Mouse (Mus musculus): ENCODE measurements around the gene Gm21834. TPM values are rescaled to one million over a fixed set of nuclear protein-coding genes. Genes with fewer than 3 reads are reported as not detected.

The Gm21834 gene
- not detected in 2 replicates for polyA plus RNA-seq (2015; fragmentation: Nextera tagmentation; extraction: Ambion mirVana)

DNA sequence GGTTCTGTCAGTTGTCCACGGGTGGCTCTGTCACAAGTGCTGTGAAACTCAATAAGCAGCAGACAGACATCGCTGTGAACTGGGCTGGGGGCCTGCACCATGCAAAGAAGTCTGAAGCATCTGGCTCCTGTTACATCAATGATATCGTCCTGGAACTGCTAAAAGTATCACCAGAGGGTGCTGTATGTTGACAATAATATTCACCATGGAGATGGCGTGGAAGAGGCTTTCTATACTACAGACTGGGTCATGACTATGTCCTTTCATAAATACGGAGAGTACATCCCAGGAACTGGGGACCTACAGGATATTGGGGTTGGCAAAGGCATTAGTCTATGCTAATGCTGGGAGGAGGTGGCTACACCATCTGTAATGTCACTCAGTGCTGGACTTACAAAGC is at the start of gene Gm21834:
Gene Gm21834 (minus strand): TSS at position 101 of the 400 bp plus-strand sequence.
- Histone ChIP-seq H3K4me1 (replicated peaks) (no peaks in the 10 kb centered on the region), H3K36me3 (replicated peaks) (no peaks in the 10 kb centered on the region), H3K4me3 (replicated peaks) (no peak within 1 kb of the TSS), H3K4me2 (no peak within 1 kb of the TSS), H3K9ac (no peak within 1 kb of the TSS), H3K27me3 (no peaks in the 10 kb centered on the region), H3K9me3 (replicated peaks) (no peaks in the 10 kb centered on the region), H3K27ac (replicated peaks) (no peak within 1 kb of the TSS)
- WGBS (ENCODE audit: insufficient replicate concordance) = 60% methylated on average over 5 of the region's 5 CpGs
- ATAC-seq (ENCODE audit: insufficient read depth) = no peak

DNA sequence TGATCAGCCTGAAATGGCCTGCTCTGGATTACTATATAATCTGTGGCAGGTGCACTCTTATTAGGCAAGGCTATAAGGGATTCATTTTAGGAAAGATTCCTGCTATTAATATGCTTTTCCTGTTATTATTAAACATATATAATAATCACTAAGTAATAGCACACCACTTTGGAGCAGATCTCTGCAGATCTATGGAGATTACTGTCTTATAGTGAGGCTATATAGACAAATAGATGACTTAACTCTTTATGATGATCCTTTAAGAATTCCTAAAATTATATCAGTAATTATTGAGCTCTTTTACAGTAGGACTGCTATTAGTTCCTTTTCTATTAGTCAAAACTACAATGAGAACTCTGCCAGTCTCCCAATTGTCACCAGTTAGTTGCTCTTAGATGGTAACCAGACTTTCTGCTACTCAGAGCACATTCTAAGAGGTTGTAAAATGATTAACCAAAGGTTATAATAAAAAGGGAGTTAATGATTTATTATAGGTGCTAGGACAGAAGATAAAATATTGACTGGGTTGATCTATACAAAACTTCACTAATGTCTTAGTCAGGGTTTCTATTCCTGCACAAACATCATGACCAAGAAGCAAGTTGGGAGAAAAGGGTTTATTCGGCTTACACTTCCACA is 46.3 kb upstream of the Gm21834 start:
- no peaks in the 10 kb centered on the region for H3K36me3 ChIP-seq (replicated peaks)
- H3K27me3 ChIP-seq = no peaks in the 10 kb centered on the region
- no peaks in the 10 kb centered on the region for H3K9me3 ChIP-seq (replicated peaks)
- no peak overlapping the region for H3K4me3 ChIP-seq (replicated peaks)
- no peak overlapping the region for H3K9ac ChIP-seq
- H3K27ac ChIP-seq (replicated peaks) = no peak overlapping the region
- H3K4me1 ChIP-seq (replicated peaks) = no peaks in the 10 kb centered on the region
- H3K4me2 ChIP-seq = no peak overlapping the region
- 52% methylated on average over 1 of the region's 1 CpGs for WGBS (ENCODE audit: insufficient replicate concordance)
- ATAC-seq (ENCODE audit: insufficient read depth) = no peak

DNA sequence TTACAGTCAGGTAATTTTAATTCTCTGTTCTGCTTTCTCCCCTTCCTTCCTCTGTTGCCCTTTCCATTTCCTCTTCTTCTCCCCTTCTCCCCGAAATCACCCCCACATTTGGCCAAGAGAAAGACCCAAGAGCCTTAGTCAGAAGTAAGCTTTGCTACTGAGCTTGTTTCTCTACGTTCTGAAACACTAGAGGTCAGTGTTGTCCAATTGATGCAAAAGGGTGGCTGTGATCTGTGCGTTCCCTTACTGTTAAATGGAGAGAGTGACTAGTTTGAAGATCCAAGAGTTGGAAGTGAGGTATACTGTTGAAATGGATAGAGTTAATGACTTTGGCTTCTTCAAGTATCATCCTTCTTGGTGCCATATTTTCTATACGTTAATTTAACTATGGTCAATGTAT is 28.9 kb upstream of the Gm21834 start:
- Histone ChIP-seq H3K4me3 (replicated peaks) (no peak overlapping the region), H3K9ac (no peak overlapping the region), H3K9me3 (replicated peaks) (no peaks in the 10 kb centered on the region), H3K27ac (replicated peaks) (no peak overlapping the region), H3K36me3 (replicated peaks) (no peaks in the 10 kb centered on the region), H3K27me3 (no peaks in the 10 kb centered on the region), H3K4me2 (no peak overlapping the region), H3K4me1 (replicated peaks) (no peaks in the 10 kb centered on the region)
- no peak for ATAC-seq (ENCODE audit: insufficient read depth)
- WGBS (ENCODE audit: insufficient replicate concordance) = 11% methylated on average over 4 of the region's 4 CpGs

- Histone ChIP-seq H3K4me3 (replicated peaks) (no peak within 1 kb of the TSS), H3K9ac (no peak within 1 kb of the TSS), H3K27me3 (no peaks in the 10 kb centered on the region), H3K36me3 (replicated peaks) (no peaks in the 10 kb centered on the region), H3K4me1 (replicated peaks) (no peaks in the 10 kb centered on the region), H3K4me2 (no peak within 1 kb of the TSS), H3K27ac (replicated peaks) (no peak within 1 kb of the TSS), H3K9me3 (replicated peaks) (no peaks in the 10 kb centered on the region)
- no peak for ATAC-seq (ENCODE audit: insufficient read depth)
- 18% methylated on average over 26 of the region's 26 CpGs for WGBS (ENCODE audit: insufficient replicate concordance)
These were observed 26.9 kb upstream of the Gm21834 start, which contains the start of gene Cntnap5c for GRCm38 (mm10) chr17:57768622-57769610. Cntnap5c (plus strand) TSS chr17:57769570.

DNA sequence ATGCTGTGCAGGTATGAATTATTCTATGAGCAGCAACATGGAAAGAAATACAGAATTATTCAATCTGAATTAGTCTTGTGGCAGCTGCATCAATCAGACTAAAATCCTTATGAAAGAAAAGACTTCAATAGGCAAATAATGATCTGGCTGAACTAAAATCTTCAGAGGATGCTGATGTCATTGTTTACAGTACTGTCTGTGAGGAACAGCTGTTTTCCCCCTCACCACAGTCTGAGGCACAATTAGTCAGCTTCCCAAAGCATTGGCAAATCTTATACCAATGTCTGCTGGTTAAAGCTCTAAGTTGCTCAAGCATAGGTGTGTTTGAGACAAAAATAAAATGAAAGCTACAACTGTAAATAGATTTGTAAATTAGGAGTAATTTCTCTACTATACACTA is 25.3 kb upstream of the Gm21834 start:
- no peak for ATAC-seq (ENCODE audit: insufficient read depth)
- Histone ChIP-seq H3K9ac (no peak overlapping the region), H3K4me1 (replicated peaks) (no peaks in the 10 kb centered on the region), H3K9me3 (replicated peaks) (no peaks in the 10 kb centered on the region), H3K36me3 (replicated peaks) (no peaks in the 10 kb centered on the region), H3K27ac (replicated peaks) (no peak overlapping the region), H3K27me3 (no peaks in the 10 kb centered on the region), H3K4me2 (no peak overlapping the region), H3K4me3 (replicated peaks) (no peak overlapping the region)

DNA sequence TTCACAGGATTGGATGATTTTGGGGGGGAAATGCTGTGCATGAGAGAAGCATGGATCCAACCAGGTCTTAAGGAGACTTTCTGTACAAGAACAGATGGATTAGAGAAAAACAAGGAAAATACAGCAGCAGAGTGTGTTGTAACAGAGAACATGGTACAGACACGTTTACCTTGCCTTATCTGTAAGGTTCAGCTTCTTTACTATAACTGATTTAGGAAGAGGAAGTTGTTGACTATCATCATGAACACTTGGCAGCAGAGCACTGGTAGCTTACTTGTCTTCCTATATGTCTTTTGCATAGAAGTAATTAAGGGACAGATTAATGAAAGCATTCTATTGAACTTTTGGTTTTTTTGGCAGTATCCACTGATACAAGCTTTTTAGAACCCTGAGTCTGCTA is 16.0 kb upstream of the Gm21834 start:
- no peaks in the 10 kb centered on the region for H3K27me3 ChIP-seq
- no peaks in the 10 kb centered on the region for H3K9me3 ChIP-seq (replicated peaks)
- H3K4me2 ChIP-seq = no peak overlapping the region
- 20% methylated on average over 1 of the region's 1 CpGs for WGBS (ENCODE audit: insufficient replicate concordance)
- no peak for ATAC-seq (ENCODE audit: insufficient read depth)
- H3K9ac ChIP-seq = no peak overlapping the region
- no peaks in the 10 kb centered on the region for H3K36me3 ChIP-seq (replicated peaks)
- no peaks in the 10 kb centered on the region for H3K4me1 ChIP-seq (replicated peaks)
- no peak overlapping the region for H3K4me3 ChIP-seq (replicated peaks)
- H3K27ac ChIP-seq (replicated peaks) = no peak overlapping the region

- Histone ChIP-seq H3K4me2 (no peak overlapping the region), H3K9me3 (replicated peaks) (no peaks in the 10 kb centered on the region), H3K9ac (no peak overlapping the region), H3K4me1 (replicated peaks) (no peaks in the 10 kb centered on the region), H3K4me3 (replicated peaks) (no peak overlapping the region), H3K27me3 (no peaks in the 10 kb centered on the region), H3K27ac (replicated peaks) (no peak overlapping the region), H3K36me3 (replicated peaks) (no peaks in the 10 kb centered on the region)
- ATAC-seq (ENCODE audit: insufficient read depth) = no peak
- WGBS (ENCODE audit: insufficient replicate concordance) = 43% methylated on average over 3 of the region's 3 CpGs
These were observed 47.2 kb downstream of the Gm21834 start for GRCm38 (mm10) chr17:57694791-57695190.

Other genes with a start within 250 kb of the Gm21834 start
- not detected in 2 replicates for gene Vmn2r120, start 196.7 kb downstream of the Gm21834 start, polyA plus RNA-seq (2015; fragmentation: Nextera tagmentation; extraction: Ambion mirVana)
- gene Cntnap5c, start 27.4 kb upstream of the Gm21834 start, polyA plus RNA-seq (2015; fragmentation: Nextera tagmentation; extraction: Ambion mirVana) = not detected in 2 replicates

All from liver, embryonic 15.5 days (tissue).